Mouse (Mus musculus) layer of hippocampus, adult 8-10 months (tissue): ENCODE results near the gene Gm4567. TPM values are rescaled to one million over a fixed set of nuclear protein-coding genes. Genes with fewer than 3 reads are reported as not detected.
"Not testable (repeated sequence)": the region's sequence is repeated elsewhere in the genome, so short reads cannot be mapped to it uniquely, and the experiment has no call there.

Experiments
- DNase-seq, 2 experiments: peaks; one replicate each; pipeline ENCODE4 v3.0.0; 2022; ENCODE audit warnings: low spot score in 2 of 2
- total RNA-seq, 4 experiments: library from RNA; stranded (reverse); gene quantifications; 2 replicates each; pipeline ENCODE4 v1.2.4; 2022

Gene Gm4567
- total RNA-seq: not detected

DNA sequence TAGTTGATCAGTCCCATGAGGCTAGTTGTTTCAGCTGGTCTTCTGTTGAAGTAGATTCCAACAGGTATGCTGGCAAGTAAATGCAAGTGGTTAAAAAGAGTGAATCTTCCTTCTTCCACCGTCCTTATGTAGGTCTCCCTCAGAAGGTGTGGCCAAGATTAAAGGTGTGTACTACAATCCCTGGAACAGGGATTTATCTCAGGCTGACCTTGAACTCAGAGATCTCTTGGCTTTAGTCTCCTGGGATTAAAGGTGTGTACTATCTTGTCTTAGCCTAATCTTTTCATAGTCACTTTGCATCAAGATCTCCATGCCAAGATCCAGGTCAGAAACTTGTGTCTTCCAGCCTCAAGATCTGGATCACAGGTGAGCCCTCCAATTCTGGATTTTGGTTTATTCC lies at the start of gene Gm4567:
Gene Gm4567, minus strand, starts transcription at position 101 of the 400 bp plus-strand sequence.
- not testable (repeated sequence) for DNase-seq

- not testable (repeated sequence) for DNase-seq
Observed at GRCm38 (mm10) chr7:22761397-22761796, 41.9 kb upstream of the Gm4567 start, which contains the start of gene Vmn1r157. TSS of gene Vmn1r157 (plus strand) at chr7:22761697.

GRCm38 (mm10) chr7:22692217-22692616 lies 27.3 kb downstream of the Gm4567 start, which contains the start of gene Gm8693:
TSS of gene Gm8693 (minus strand) at chr7:22692317.
- DNase-seq: not testable (repeated sequence)

Other genes starting within 250 kb of the Gm4567 start
- not detected for gene Vmn1r151, start 220.0 kb downstream of the Gm4567 start, total RNA-seq
- gene Vmn1r152, start 196.7 kb downstream of the Gm4567 start, total RNA-seq: not detected
- not detected for gene Gm8677, start 184.8 kb downstream of the Gm4567 start, total RNA-seq
- not detected for gene Gm4201, start 154.4 kb downstream of the Gm4567 start, total RNA-seq
- gene Gm4565, start 131.6 kb downstream of the Gm4567 start, total RNA-seq: not detected
- not detected for gene Vmn1r155, start 61.7 kb downstream of the Gm4567 start, total RNA-seq
- not detected for gene Gm8693, start 27.4 kb downstream of the Gm4567 start, total RNA-seq
- not detected for gene Vmn1r157, start 42.0 kb upstream of the Gm4567 start, total RNA-seq
- gene Vmn1r158, start 71.1 kb upstream of the Gm4567 start, total RNA-seq: not detected
- gene Vmn1r159, start 123.9 kb upstream of the Gm4567 start, total RNA-seq: not detected
- not detected for gene Vmn1r160, start 151.5 kb upstream of the Gm4567 start, total RNA-seq